Mouse (Mus musculus) heart, adult 2 months (tissue): ENCODE results near the gene Cnot6.

Source experiments
- CTCF ChIP-seq: fragments of 200-600 bp; IDR thresholded peaks from 2 replicates; pipeline ENCODE4 v1.8.1; 2022; ENCODE audit warnings: antibody characterized with exemption, mild to moderate bottlenecking, moderate library complexity
- EP300 ChIP-seq: fragments of 200-500 bp; IDR thresholded peaks from 2 replicates; pipeline ENCODE4 v1.6.1; 2011; ENCODE audit warnings: low read depth, low read length, control low read depth; ENCODE audit not compliant: insufficient read depth
- POLR2A ChIP-seq: fragments of 200-500 bp; IDR thresholded peaks from 2 replicates; pipeline ENCODE4 v1.6.1; 2011; ENCODE audit warnings: mild to moderate bottlenecking, low read depth, low read length, control low read depth; ENCODE audit not compliant: insufficient read depth

- no peak for TF ChIP-seq CTCF
- TF ChIP-seq EP300, result no peak
- no peak for TF ChIP-seq POLR2A
Observed at GRCm38 (mm10) chr11:49659470-49659799, 53.1 kb downstream of the Cnot6 start.
